Mouse (Mus musculus): ENCODE measurements around the gene Sobp. TPM values are rescaled to one million over a fixed set of nuclear protein-coding genes. Genes with fewer than 3 reads are reported as not detected.

Sobp gene
- polyA plus RNA-seq, 1 experiment from 2014 or later, result 0.75 TPM

GRCm38 (mm10) chr10:42953601-42954000 is 220.7 kb downstream of the Sobp start:
- H3K4me3 ChIP-seq (ENCODE audit: low read depth, low read length), result no peak overlapping the region
- 68% methylated on average over 5 of the region's 5 CpGs for WGBS

More at GRCm38 (mm10) chr10:42953601-42954000, 220.7 kb downstream of the Sobp start:
- Histone ChIP-seq H3K9me3 (ENCODE audit: control insufficient read depth, low read length) (no peaks in the 10 kb centered on the region), H3K4me2 (replicated peaks; ENCODE audit: low read depth) (no peak overlapping the region), H3K4me1 (replicated peaks; ENCODE audit: control insufficient read depth, insufficient read depth) (0 out of 2 replicates have a peak, but pooled peaks cover 2% of the 10 kb centered on the region), H3K27me3 (ENCODE audit: control insufficient read depth, insufficient read depth, low read length) (no peaks in the 10 kb centered on the region), H3K36me3 (ENCODE audit: control insufficient read depth, insufficient read depth, low read length) (no peaks in the 10 kb centered on the region), H3K27ac (replicated peaks) (no peak overlapping the region), H3K9ac (ENCODE audit: low read length) (no peak overlapping the region)
- DNase-seq (ENCODE audit: low spot score), result no peak
- ATAC-seq (ENCODE audit: low FRiP score, low TSS enrichment), result no peak
- TF ChIP-seq EP300 (optimal IDR thresholded peaks at IDR 0.05), result no peak
- TF ChIP-seq CTCF (IDR thresholded peaks at IDR 0.05; ENCODE audit: low read depth), result no peak

Other genes starting within 250 kb of the Sobp start
- 0.18 and 0.48 TPM in 2 replicates for gene 9030612E09Rik, start 174 bp upstream of the Sobp start, polyA plus RNA-seq (2015; fragmentation: Nextera tagmentation; extraction: Ambion mirVana)
- gene Pdss2, start 47.0 kb upstream of the Sobp start, polyA plus RNA-seq (2015; fragmentation: Nextera tagmentation; extraction: Ambion mirVana), result 6.1 and 6.2 TPM in 2 replicates